Mouse (Mus musculus): ENCODE data around the gene Bptf. TPM values are rescaled to one million over a fixed set of nuclear protein-coding genes. Genes with fewer than 3 reads are reported as not detected.
A peak's percentile ranks its signal among the peaks of the same experiment; 100 is the strongest.

The Bptf gene
- total and polyA plus RNA-seq, 3 experiments: 22.1 to 63.9 (median 28.0) TPM

GRCm38 (mm10) chr11:107108892-107109291 is 23.0 kb downstream of the Bptf start:
- peaks cover 40% of the 10 kb centered on the region for H3K79me2 ChIP-seq (replicated peaks; ENCODE audit: control insufficient read depth, extremely low read depth, insufficient read depth, poor library complexity, severe bottlenecking)
- no peak overlapping the region for H3K4me2 ChIP-seq (ENCODE audit: insufficient read depth, low read depth, poor library complexity, severe bottlenecking)
- DNase-seq (ENCODE audit: extremely low read depth): peak; percentile 58
- no peaks in the 10 kb centered on the region for H3K27me3 ChIP-seq (replicated peaks)
- no peak overlapping the region for H3K9ac ChIP-seq (ENCODE audit: insufficient read depth, low read depth)
- dilution Hi-C loops (cut with MboI; ENCODE audit: extremely low pct_ligation_motif_present, extremely low pct_unique_long_range_greater_than_20kb, low sequenced_read_pairs): no loop called here
- H3K4me1 ChIP-seq (ENCODE audit: control insufficient read depth in 1 of 2, insufficient read depth in 2 of 2): peaks cover 11 to 64% of the 10 kb centered on the region in 2 experiments
- in situ Hi-C loops (cut with MboI; ENCODE audit: low pct_ligation_motif_present, low pct_unique_long_range_greater_than_20kb, low sequenced_read_pairs): loop anchor here (5.0 kb wide), 1 partner anchor 33 kb away; no protein-coding TSS in a partner anchor
- no peak overlapping the region for H3K4me3 ChIP-seq (replicated peaks in 1 of 3; ENCODE audit: low read depth in 2 of 3, low read length in 2 of 3, poor library complexity in 1 of 3)
- H3K9me3 ChIP-seq (replicated peaks; ENCODE audit: low read length): no peaks in the 10 kb centered on the region
- H3K36me3 ChIP-seq (replicated peaks in 1 of 2; ENCODE audit: control insufficient read depth in 1 of 2, insufficient read depth in 1 of 2, low read length in 1 of 2): peaks cover 13 to 46% of the 10 kb centered on the region in 2 experiments
- no peak overlapping the region for H3K27ac ChIP-seq (ENCODE audit: insufficient read depth, low read depth)
- TF ChIP-seq POLR2A (IDR thresholded peaks at IDR 0.05; ENCODE audit: low read depth, low read length): no peak
- peak; percentile 29 to 70; a peak in 3 of 4 replicates for TF ChIP-seq CTCF (conservative IDR thresholded peaks at IDR 0.05 in 1 of 2, IDR thresholded peaks at IDR 0.05 in 1 of 2; ENCODE audit: low read depth in 2 of 2, low read length in 2 of 2)
- peak; percentile 32 for TF ChIP-seq SMC3 (IDR thresholded peaks at IDR 0.05; ENCODE audit: low read depth, low read length)
- peak; percentile 48 for TF ChIP-seq RAD21 (IDR thresholded peaks at IDR 0.05; ENCODE audit: low read depth, low read length)

DNA sequence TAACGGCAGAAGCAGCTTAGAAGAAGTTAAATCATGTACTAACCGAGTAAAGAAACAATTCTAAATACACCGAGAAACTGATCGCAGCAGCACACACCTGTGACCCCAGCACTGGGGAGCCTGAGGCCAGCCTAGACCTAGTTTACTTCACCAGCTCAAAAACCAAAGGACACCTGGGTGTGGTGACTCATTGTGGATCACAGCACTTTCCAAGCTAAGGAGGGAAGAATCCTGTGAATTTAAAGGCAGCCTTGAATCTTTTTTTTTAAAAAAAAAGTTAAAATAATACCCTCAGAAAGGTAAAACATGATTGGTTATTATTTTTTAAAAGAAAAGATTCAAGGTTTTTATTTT is 24.2 kb downstream of the Bptf start:
- peak overlapping the region; percentile 85 for H3K4me2 ChIP-seq (ENCODE audit: insufficient read depth, low read depth, poor library complexity, severe bottlenecking)
- peak overlapping the region in 2 of 3 experiments; percentile 11 to 46 for H3K4me3 ChIP-seq (replicated peaks in 1 of 3; ENCODE audit: low read depth in 2 of 3, low read length in 2 of 3, poor library complexity in 1 of 3)
- H3K9ac ChIP-seq (ENCODE audit: insufficient read depth, low read depth): no peak overlapping the region
- DNase-seq (ENCODE audit: extremely low read depth): peak; percentile 65
- H3K9me3 ChIP-seq (replicated peaks; ENCODE audit: low read length): no peaks in the 10 kb centered on the region
- H3K79me2 ChIP-seq (replicated peaks; ENCODE audit: control insufficient read depth, extremely low read depth, insufficient read depth, poor library complexity, severe bottlenecking): peaks cover 48% of the 10 kb centered on the region
- peaks cover 13 to 40% of the 10 kb centered on the region in 2 experiments for H3K36me3 ChIP-seq (replicated peaks in 1 of 2; ENCODE audit: control insufficient read depth in 1 of 2, insufficient read depth in 1 of 2, low read length in 1 of 2)
- in situ Hi-C loops (cut with MboI; ENCODE audit: low pct_ligation_motif_present, low pct_unique_long_range_greater_than_20kb, low sequenced_read_pairs): loop anchor here (5.0 kb wide), 1 partner anchor 35 kb away; no protein-coding TSS in a partner anchor
- H3K4me1 ChIP-seq (ENCODE audit: control insufficient read depth in 1 of 2, insufficient read depth in 2 of 2): peaks cover 21 to 65% of the 10 kb centered on the region in 2 experiments
- dilution Hi-C loops (cut with MboI; ENCODE audit: extremely low pct_ligation_motif_present, extremely low pct_unique_long_range_greater_than_20kb, low sequenced_read_pairs): no loop called here
- H3K27ac ChIP-seq (ENCODE audit: insufficient read depth, low read depth): peak overlapping the region; percentile 89
- no peaks in the 10 kb centered on the region for H3K27me3 ChIP-seq (replicated peaks)
- TF ChIP-seq CHD1 (IDR thresholded peaks at IDR 0.05; ENCODE audit: low read depth, low read length) (no peak), ZNF384 (IDR thresholded peaks at IDR 0.05; ENCODE audit: low read depth, low read length) (peak; percentile 29; the same call in 1 of the 2 replicates), SIN3A (IDR thresholded peaks at IDR 0.05; ENCODE audit: low read length) (no peak), TCF12 (IDR thresholded peaks at IDR 0.05; ENCODE audit: low read depth, low read length) (peak; percentile 69), USF1 (IDR thresholded peaks at IDR 0.05; ENCODE audit: low read depth, low read length) (no peak), SMC3 (IDR thresholded peaks at IDR 0.05; ENCODE audit: low read depth, low read length) (no peak), MXI1 (IDR thresholded peaks at IDR 0.05; ENCODE audit: low read depth, low read length) (peak; percentile 35; the same call in 1 of the 2 replicates), ETS1 (conservative IDR thresholded peaks at IDR 0.05; ENCODE audit: low read depth, low read length) (peak; percentile 50; the same call in 1 of the 2 replicates), JUN (IDR thresholded peaks at IDR 0.05; ENCODE audit: insufficient read depth, low read depth, low read length) (peak; percentile 45), ZC3H11A (IDR thresholded peaks at IDR 0.05; ENCODE audit: low read depth, low read length) (no peak), MEF2A (IDR thresholded peaks at IDR 0.05; ENCODE audit: borderline replicate concordance, low read depth, low read length) (no peak), RCOR1 (conservative IDR thresholded peaks at IDR 0.05; ENCODE audit: low read depth, low read length) (no peak), EP300 (IDR thresholded peaks at IDR 0.05; ENCODE audit: low read length) (peak; percentile 72; the same call in 1 of the 2 replicates), PAX5 (IDR thresholded peaks at IDR 0.05; ENCODE audit: low read length) (no peak), CTCF (conservative IDR thresholded peaks at IDR 0.05 in 1 of 2, IDR thresholded peaks at IDR 0.05 in 1 of 2; ENCODE audit: low read depth in 2 of 2, low read length in 2 of 2) (no peak)

Measured in CH12.LX (cell line).